Mouse (Mus musculus) neural tube, embryonic 13.5 days (tissue): ENCODE data around the gene Top2a. TPM values are rescaled to one million over a fixed set of nuclear protein-coding genes. Genes with fewer than 3 reads are reported as not detected.
A peak's percentile ranks its signal among the peaks of the same experiment; 100 is the strongest.

Experiments used
- ATAC-seq: fragments of 200-750 bp; cut with Nextera tagmentation; 2 replicates; pipeline ENCODE4 v1.8.0; 2017; ENCODE audit warnings: low read depth, mild to moderate bottlenecking, moderate TSS enrichment, moderate library complexity
- H3K27ac ChIP-seq: fragments of 300-500 bp; sonication (generic); replicated peaks from 2 replicates; pipeline ENCODE4 v1.5.1; 2015; ENCODE audit warnings: moderate library complexity, mild to moderate bottlenecking, inconsistent platforms
- H3K27me3 ChIP-seq: fragments of 300-500 bp; sonication (generic); 2 replicates; pipeline ENCODE4 v1.6.1; 2015; ENCODE audit warnings: mild to moderate bottlenecking, inconsistent platforms
- H3K36me3 ChIP-seq: fragments of 300-500 bp; sonication (generic); 2 replicates; pipeline ENCODE4 v1.6.1; 2015; ENCODE audit warnings: mild to moderate bottlenecking, inconsistent platforms
- H3K4me1 ChIP-seq: fragments of 300-500 bp; sonication (generic); replicated peaks from 2 replicates; pipeline ENCODE4 v1.6.1; 2015; ENCODE audit warnings: inconsistent platforms
- H3K4me2 ChIP-seq: fragments of 300-500 bp; sonication (generic); 2 replicates; pipeline ENCODE4 v1.6.1; 2015; ENCODE audit warnings: inconsistent platforms, mild to moderate bottlenecking, moderate library complexity
- H3K4me3 ChIP-seq: fragments of 300-500 bp; sonication (generic); 2 replicates; pipeline ENCODE4 v1.5.1; 2015; ENCODE audit warnings: mild to moderate bottlenecking, inconsistent platforms
- H3K9ac ChIP-seq: fragments of 300-500 bp; sonication (generic); 2 replicates; pipeline ENCODE4 v1.6.1; 2015; ENCODE audit warnings: moderate library complexity, mild to moderate bottlenecking, inconsistent platforms
- H3K9me3 ChIP-seq: fragments of 300-500 bp; sonication (generic); 2 replicates; pipeline ENCODE4 v1.6.1; 2016; ENCODE audit warnings: inconsistent platforms
- WGBS: fragments of 180-500 bp; shearing (Covaris S2); methylation state at CpG from one replicate; pipeline ENCODE4 v1.1.7; 2015; 5-methylcytosine and 5-hydroxymethylcytosine counted together
- polyA plus RNA-seq: library from polyadenylated mRNA; unstranded; fragments of >200 nt; fragmentation: Nextera tagmentation; extraction: Ambion mirVana; gene quantifications from 2 replicates; pipeline ENCODE4 v1.2.1, GENCODE M21; 2015

Top2a gene
- polyA plus RNA-seq, 1 experiment from 2014 or later, result 45.5 TPM

DNA sequence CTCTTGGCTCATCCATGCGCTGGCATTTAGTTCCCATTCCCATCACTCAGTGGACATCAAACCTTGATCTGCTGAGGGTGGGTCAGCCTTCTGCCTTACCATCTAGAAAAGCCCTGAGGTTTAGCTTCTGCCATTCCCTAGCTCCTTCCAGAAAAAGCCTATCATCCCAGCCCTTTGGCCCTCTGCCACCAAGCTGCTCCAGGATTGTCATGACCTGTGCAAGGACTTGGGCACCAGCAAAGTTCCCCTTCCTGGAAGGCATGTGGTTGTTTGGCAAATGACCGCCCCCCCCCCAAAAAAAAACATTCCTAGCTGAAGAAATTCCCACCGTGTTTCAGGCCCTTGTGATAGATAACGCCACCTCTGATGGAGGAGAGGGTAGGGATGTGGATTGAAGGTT is 31.2 kb upstream of the Top2a start:
- Histone ChIP-seq H3K9ac (no peak overlapping the region), H3K27me3 (no peaks in the 10 kb centered on the region), H3K4me2 (no peak overlapping the region), H3K27ac (no peak overlapping the region), H3K4me1 (peaks cover 15% of the 10 kb centered on the region), H3K36me3 (peaks cover 19% of the 10 kb centered on the region), H3K4me3 (no peak overlapping the region), H3K9me3 (peaks cover 10% of the 10 kb centered on the region)
- no peak for ATAC-seq
- WGBS, result 63% methylated on average over 4 of the region's 4 CpGs

DNA sequence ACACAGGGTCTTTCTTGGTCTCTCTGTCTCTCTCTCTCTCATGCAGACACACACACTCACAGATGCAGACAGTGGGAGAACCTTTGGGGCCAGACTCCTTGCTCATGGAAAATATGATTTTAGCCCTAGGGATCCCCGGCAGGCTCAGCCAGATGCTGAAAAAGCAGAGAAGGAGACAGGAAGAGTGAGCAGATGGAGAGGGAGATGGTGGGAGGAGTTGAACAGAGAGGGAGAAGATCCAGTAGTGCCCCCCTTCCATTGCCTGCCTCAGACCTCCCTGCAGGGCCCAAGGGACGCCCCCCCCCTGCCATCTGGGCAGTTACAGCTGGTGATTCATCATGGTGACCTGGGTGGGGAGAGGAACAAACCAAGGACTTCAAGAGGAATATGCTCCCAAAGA is 23.7 kb upstream of the Top2a start:
- H3K9ac ChIP-seq, result peak overlapping the region; percentile 49; the same call in 1 of the 2 replicates
- H3K9me3 ChIP-seq, result no peaks in the 10 kb centered on the region
- H3K36me3 ChIP-seq, result peaks cover 40% of the 10 kb centered on the region
- peaks cover 42% of the 10 kb centered on the region for H3K4me1 ChIP-seq
- no peaks in the 10 kb centered on the region for H3K27me3 ChIP-seq
- H3K4me3 ChIP-seq, result no peak overlapping the region
- H3K27ac ChIP-seq, result peak overlapping the region; percentile 67
- no peak for ATAC-seq
- 75% methylated on average over 1 of the region's 2 CpGs for WGBS
- no peak overlapping the region for H3K4me2 ChIP-seq

GRCm38 (mm10) chr11:99047120-99047519 is 23.1 kb upstream of the Top2a start:
- Histone ChIP-seq H3K4me1 (peaks cover 47% of the 10 kb centered on the region), H3K4me2 (no peak overlapping the region), H3K4me3 (no peak overlapping the region), H3K9ac (peak overlapping the region; percentile 49), H3K36me3 (peaks cover 37% of the 10 kb centered on the region), H3K27me3 (no peaks in the 10 kb centered on the region), H3K27ac (peak overlapping the region; percentile 67), H3K9me3 (no peaks in the 10 kb centered on the region)
- ATAC-seq, result no peak
- 48% methylated on average over 5 of the region's 5 CpGs for WGBS

- H3K36me3 ChIP-seq, result peaks cover 21% of the 10 kb centered on the region
- no peak overlapping the region for H3K27ac ChIP-seq
- H3K27me3 ChIP-seq, result no peaks in the 10 kb centered on the region
- H3K4me2 ChIP-seq, result no peak overlapping the region
- no peak overlapping the region for H3K4me3 ChIP-seq
- H3K4me1 ChIP-seq, result peaks cover 64% of the 10 kb centered on the region
- ATAC-seq, result no peak
- H3K9ac ChIP-seq, result no peak overlapping the region
- no peaks in the 10 kb centered on the region for H3K9me3 ChIP-seq
- 86% methylated on average over 12 of the region's 12 CpGs for WGBS
Observed at GRCm38 (mm10) chr11:99045159-99045889, 21.3 kb upstream of the Top2a start.

DNA sequence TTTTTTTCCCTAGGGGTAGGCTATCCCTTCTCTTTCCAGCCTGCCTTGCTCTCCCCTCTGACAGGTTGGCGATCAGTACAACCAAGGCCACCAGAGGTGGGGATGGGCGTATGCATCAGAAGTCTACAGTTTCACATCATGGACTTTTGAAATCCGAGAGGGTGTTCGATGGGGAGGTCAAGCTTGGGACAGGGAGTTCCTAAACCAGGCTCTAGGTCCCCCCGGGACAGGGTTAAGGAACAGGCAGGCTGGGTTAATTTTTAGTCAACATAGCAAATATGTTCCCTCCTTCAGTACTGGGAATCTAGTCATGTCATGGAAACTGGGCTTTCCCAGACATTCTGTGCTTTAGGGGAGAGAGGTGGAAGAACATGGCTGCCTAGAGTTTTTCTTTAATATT is 20.3 kb upstream of the Top2a start:
- WGBS, result 89% methylated on average over 5 of the region's 5 CpGs
- no peaks in the 10 kb centered on the region for H3K27me3 ChIP-seq
- no peak overlapping the region for H3K9ac ChIP-seq
- no peak overlapping the region for H3K4me3 ChIP-seq
- no peak overlapping the region for H3K27ac ChIP-seq
- no peaks in the 10 kb centered on the region for H3K9me3 ChIP-seq
- H3K4me1 ChIP-seq, result peaks cover 69% of the 10 kb centered on the region
- peaks cover 13% of the 10 kb centered on the region for H3K36me3 ChIP-seq
- ATAC-seq, result no peak
- no peak overlapping the region for H3K4me2 ChIP-seq

GRCm38 (mm10) chr11:99043632-99044031 is 19.6 kb upstream of the Top2a start:
- Histone ChIP-seq H3K4me3 (no peak overlapping the region), H3K9ac (no peak overlapping the region), H3K27me3 (no peaks in the 10 kb centered on the region), H3K27ac (no peak overlapping the region), H3K9me3 (no peaks in the 10 kb centered on the region), H3K4me1 (peaks cover 69% of the 10 kb centered on the region), H3K4me2 (peak overlapping the region; percentile 20; the same call in 1 of the 2 replicates), H3K36me3 (peaks cover 6% of the 10 kb centered on the region; the same call in 1 of the 2 replicates)
- ATAC-seq, result no peak
- 83% methylated on average over 6 of the region's 6 CpGs for WGBS

GRCm38 (mm10) chr11:99042834-99043431 is 18.9 kb upstream of the Top2a start:
- no peak for ATAC-seq
- peak overlapping the region; percentile 59; the same call in 1 of the 2 replicates for H3K27ac ChIP-seq
- H3K9ac ChIP-seq, result peak overlapping the region; percentile 88
- H3K36me3 ChIP-seq, result no peaks in the 10 kb centered on the region
- H3K4me3 ChIP-seq, result peak overlapping the region; percentile 67
- WGBS, result 59% methylated on average over 12 of the region's 12 CpGs
- no peaks in the 10 kb centered on the region for H3K9me3 ChIP-seq
- H3K27me3 ChIP-seq, result no peaks in the 10 kb centered on the region
- peak overlapping the region; percentile 98 for H3K4me2 ChIP-seq
- peaks cover 67% of the 10 kb centered on the region for H3K4me1 ChIP-seq

DNA sequence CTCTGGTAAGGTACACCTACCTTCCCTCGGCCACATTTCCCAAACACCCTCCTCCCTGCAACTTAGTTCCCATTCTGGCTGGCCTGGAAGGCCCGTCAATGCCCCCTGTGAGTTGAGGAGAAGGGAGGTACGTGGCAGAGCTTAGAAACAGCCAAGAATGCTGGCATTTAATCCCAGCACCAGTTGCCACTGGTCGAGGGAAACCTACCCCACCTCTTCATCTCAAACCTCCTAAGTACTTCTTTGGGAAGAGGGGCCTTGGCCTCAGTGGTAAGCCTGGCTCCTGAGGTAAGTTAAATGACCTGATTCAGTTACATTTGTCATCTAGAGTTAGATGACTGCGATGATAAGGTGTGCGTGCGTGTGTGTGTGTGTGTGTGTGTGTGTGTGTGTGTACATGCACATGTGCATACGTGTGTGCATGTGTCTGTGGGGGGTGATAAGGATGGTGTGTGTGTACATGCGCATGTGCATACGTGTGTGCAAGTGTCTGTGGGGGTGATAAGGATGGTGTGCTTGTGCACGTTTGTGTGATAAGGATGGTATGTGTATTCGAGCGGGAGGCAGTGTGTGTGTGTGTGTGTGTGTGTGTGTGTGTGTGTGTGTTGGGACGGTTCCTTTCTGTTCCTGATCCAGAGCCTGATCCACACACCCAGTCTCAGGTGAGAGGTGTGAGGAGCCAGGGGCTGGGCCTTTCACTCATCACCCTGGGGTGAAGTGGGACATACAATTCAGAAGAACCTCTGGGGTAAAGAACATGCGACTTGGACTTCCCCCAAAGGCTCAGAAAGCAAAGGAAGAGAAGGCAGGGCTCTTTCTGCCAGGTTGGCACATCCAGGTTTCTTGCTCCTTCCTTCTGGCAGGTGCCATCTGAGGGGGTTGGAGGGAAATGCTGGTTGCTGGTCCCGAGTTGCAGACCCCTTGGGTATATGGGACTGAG is 18.1 kb upstream of the Top2a start:
- H3K4me1 ChIP-seq, result peaks cover 59% of the 10 kb centered on the region
- peak overlapping the region; percentile 84 for H3K27ac ChIP-seq
- H3K27me3 ChIP-seq, result no peaks in the 10 kb centered on the region
- H3K9me3 ChIP-seq, result no peaks in the 10 kb centered on the region
- H3K9ac ChIP-seq, result peak overlapping the region; percentile 88
- H3K4me2 ChIP-seq, result peak overlapping the region; percentile 98
- ATAC-seq, result no peak
- WGBS, result 53% methylated on average over 16 of the region's 16 CpGs
- H3K4me3 ChIP-seq, result peak overlapping the region; percentile 67
- no peaks in the 10 kb centered on the region for H3K36me3 ChIP-seq

DNA sequence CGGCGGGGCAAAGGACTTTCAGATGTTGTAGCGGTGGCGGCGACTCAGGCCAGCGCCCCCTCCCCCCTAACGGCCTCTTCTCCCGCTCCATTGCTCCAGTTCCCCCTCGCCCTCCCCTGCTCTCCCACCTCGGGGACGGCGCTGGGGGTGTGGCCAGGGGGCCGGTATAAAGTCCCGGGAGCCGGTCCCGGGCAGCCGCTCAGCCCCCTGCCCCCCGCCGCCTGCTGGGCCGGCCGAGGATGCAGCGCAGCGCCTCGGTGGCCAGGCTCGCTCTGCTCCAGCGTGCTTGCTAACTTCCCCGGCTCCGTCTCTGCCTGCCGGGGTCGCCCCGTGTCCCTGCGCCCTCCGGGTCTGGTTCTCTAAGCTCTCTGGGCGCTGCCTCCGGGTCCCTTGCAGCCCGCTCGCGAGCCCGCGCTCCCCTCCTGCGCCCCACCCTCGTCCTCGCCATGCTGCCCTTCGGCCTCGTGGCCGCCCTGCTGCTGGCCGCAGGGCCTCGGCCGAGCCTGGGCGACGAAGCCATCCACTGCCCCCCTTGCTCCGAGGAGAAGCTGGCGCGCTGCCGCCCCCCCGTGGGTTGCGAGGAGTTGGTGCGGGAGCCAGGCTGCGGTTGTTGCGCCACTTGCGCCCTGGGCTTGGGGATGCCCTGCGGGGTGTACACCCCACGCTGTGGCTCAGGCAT is 17.2 kb upstream of the Top2a start, which contains the start of gene Igfbp4:
Igfbp4 (plus strand) TSS at position 194 of the 679 bp plus-strand sequence.
- Histone ChIP-seq H3K4me1 (peaks cover 53% of the 10 kb centered on the region), H3K9me3 (no peaks in the 10 kb centered on the region), H3K27ac (peak within 1 kb of the TSS; percentile 84), H3K36me3 (no peaks in the 10 kb centered on the region), H3K27me3 (no peaks in the 10 kb centered on the region), H3K9ac (peak within 1 kb of the TSS; percentile 88), H3K4me2 (peak within 1 kb of the TSS; percentile 98), H3K4me3 (peak within 1 kb of the TSS; percentile 67)
- WGBS, result under 1% methylated on average over 63 of the region's 63 CpGs
- ATAC-seq, result peak; percentile 69

- Histone ChIP-seq H3K4me2 (peak overlapping the region; percentile 98), H3K36me3 (no peaks in the 10 kb centered on the region), H3K9ac (peak overlapping the region; percentile 88), H3K27me3 (no peaks in the 10 kb centered on the region), H3K4me1 (peaks cover 45% of the 10 kb centered on the region), H3K9me3 (no peaks in the 10 kb centered on the region), H3K4me3 (peak overlapping the region; percentile 67), H3K27ac (peak overlapping the region; percentile 84)
- WGBS, result 2% methylated on average over 17 of the region's 17 CpGs
- peak; percentile 24 for ATAC-seq
Observed at GRCm38 (mm10) chr11:99040346-99040974, 16.5 kb upstream of the Top2a start.

- under 1% methylated on average over 15 of the region's 15 CpGs for WGBS
- Histone ChIP-seq H3K4me3 (peak overlapping the region; percentile 67), H3K9me3 (no peaks in the 10 kb centered on the region), H3K9ac (peak overlapping the region; percentile 88), H3K27me3 (no peaks in the 10 kb centered on the region), H3K4me1 (peaks cover 39% of the 10 kb centered on the region), H3K27ac (peak overlapping the region; percentile 84), H3K4me2 (peak overlapping the region; percentile 98), H3K36me3 (no peaks in the 10 kb centered on the region)
- peak; percentile 85 for ATAC-seq
Observed at GRCm38 (mm10) chr11:99039782-99040181, 15.8 kb upstream of the Top2a start.
